Mouse (Mus musculus): ENCODE measurements around the gene Hnrnpm. TPM values are rescaled to one million over a fixed set of nuclear protein-coding genes. Genes with fewer than 3 reads are reported as not detected.

Gene Hnrnpm
- total RNA-seq, 1 experiment: 195 TPM

DNA sequence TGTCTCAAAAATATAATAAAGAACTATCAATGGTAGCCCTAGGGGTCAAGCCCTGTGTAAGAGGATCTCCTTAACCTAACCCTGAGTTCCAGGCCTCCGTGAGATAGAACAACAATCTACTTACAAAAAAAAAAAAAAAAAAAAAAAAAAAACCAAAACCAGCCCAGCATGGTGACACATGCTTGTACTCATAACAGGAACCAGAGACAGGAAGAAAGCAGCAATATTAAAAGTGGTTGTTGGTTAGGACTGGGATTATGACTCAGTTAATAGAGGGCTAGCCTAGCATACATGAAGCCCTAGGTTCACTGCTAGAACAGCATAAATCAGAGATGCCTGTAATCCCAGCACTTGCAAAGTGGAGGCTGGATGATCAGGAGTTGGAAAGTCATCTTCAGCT lies 15.5 kb upstream of the Hnrnpm start:
- H3K27ac ChIP-seq (ENCODE audit: insufficient read depth, low read depth, low read length, poor library complexity, severe bottlenecking): no peak overlapping the region
- TF ChIP-seq CHD2 (IDR thresholded peaks at IDR 0.05; ENCODE audit: low read depth, low read length): no peak
- no peak for TF ChIP-seq MAFK (IDR thresholded peaks at IDR 0.05; ENCODE audit: insufficient read depth, low read depth, low read length)
- TF ChIP-seq ZNF384 (IDR thresholded peaks at IDR 0.05; ENCODE audit: low read depth, low read length): no peak
- no peak for TF ChIP-seq HCFC1 (IDR thresholded peaks at IDR 0.05; ENCODE audit: borderline replicate concordance, insufficient read depth, low read length)
- TF ChIP-seq ZC3H11A (IDR thresholded peaks at IDR 0.05; ENCODE audit: borderline replicate concordance, low read depth, low read length): no peak
- no peaks in the 10 kb centered on the region for H3K9me3 ChIP-seq (ENCODE audit: control insufficient read depth, insufficient read depth, low read depth, low read length)
- H3K4me1 ChIP-seq (ENCODE audit: control insufficient read depth in 2 of 2, insufficient read depth in 2 of 2, low read length in 2 of 2, poor library complexity in 1 of 2): no peaks in the 10 kb centered on the region
- no peak overlapping the region for H3K4me3 ChIP-seq (ENCODE audit: insufficient read depth in 1 of 2, low read depth in 1 of 2, low read length in 2 of 2, poor library complexity in 1 of 2, severe bottlenecking in 1 of 2)
- no peaks in the 10 kb centered on the region; the same call in none of the 2 replicates for H3K36me3 ChIP-seq (ENCODE audit: control insufficient read depth, insufficient read depth, low read length, poor library complexity, severe bottlenecking)
- in situ Hi-C loops (cut with MboI; ENCODE audit: low sequenced_read_pairs in 2 of 2, unreplicated experiment in 2 of 2): no loop called here
- no peak overlapping the region for H3K9ac ChIP-seq (ENCODE audit: insufficient read depth, low read depth, low read length, poor library complexity, severe bottlenecking)
- no peak for DNase-seq (ENCODE audit: low read depth, low spot score)

DNA sequence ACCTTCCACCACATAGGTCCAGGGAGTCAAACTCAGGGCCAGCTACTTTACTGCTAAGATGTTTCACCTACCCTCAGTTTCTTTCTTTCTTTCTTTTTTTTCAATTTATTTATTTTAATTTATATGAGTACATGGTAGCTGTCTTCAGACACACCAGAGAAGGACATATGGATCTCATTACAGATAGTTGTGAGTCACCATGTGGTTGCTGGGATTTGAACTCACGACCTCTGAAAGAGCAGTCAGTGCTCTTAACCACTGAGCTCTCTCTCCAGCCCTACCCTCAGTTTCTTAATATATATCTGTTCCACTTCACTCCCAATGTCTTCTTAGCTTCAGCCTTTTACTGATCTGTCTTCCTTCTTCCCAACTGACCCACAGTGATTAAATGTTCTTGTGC lies 8.8 kb upstream of the Hnrnpm start:
- H3K36me3 ChIP-seq (ENCODE audit: control insufficient read depth, insufficient read depth, low read length, poor library complexity, severe bottlenecking): peaks cover 4% of the 10 kb centered on the region
- TF ChIP-seq HCFC1 (IDR thresholded peaks at IDR 0.05; ENCODE audit: borderline replicate concordance, insufficient read depth, low read length) (no peak), MAFK (IDR thresholded peaks at IDR 0.05; ENCODE audit: insufficient read depth, low read depth, low read length) (no peak), ZC3H11A (IDR thresholded peaks at IDR 0.05; ENCODE audit: borderline replicate concordance, low read depth, low read length) (no peak), ZNF384 (IDR thresholded peaks at IDR 0.05; ENCODE audit: low read depth, low read length) (no peak), CHD2 (IDR thresholded peaks at IDR 0.05; ENCODE audit: low read depth, low read length) (no peak)
- no peak for DNase-seq (ENCODE audit: low read depth, low spot score)

DNA sequence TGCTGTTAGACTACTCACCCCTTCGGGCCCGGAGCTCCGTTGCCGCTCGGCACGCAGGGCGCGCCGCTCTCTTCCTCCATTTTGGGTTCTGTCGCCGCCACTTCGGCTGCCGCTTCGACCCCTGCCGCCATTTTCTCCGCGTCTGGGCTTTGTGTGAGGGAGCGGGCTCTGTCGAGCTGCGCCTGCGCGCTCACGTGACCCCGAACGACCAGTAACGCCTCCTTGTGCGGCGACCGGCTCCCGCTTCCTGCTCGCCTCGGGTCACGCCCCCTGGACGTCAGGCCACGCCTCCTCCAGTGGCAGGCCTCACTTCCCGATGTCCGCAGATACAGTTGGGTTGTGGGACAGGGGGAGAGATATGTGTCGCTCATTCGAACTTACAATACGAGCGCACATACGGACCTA lies 1.4 kb downstream of the Hnrnpm start:
- Histone ChIP-seq H3K9ac (ENCODE audit: insufficient read depth, low read depth, low read length, poor library complexity, severe bottlenecking) (peak overlapping the region; percentile 95), H3K36me3 (ENCODE audit: control insufficient read depth, insufficient read depth, low read length, poor library complexity, severe bottlenecking) (0 out of 2 replicates have a peak, but pooled peaks cover 2% of the 10 kb centered on the region), H3K4me1 (ENCODE audit: control insufficient read depth in 2 of 2, insufficient read depth in 2 of 2, low read length in 2 of 2, poor library complexity in 1 of 2) (peaks cover 0 to 9% of the 10 kb centered on the region in 2 experiments; a peak in 1 of 4 replicates), H3K4me3 (ENCODE audit: insufficient read depth in 1 of 2, low read depth in 1 of 2, low read length in 2 of 2, poor library complexity in 1 of 2, severe bottlenecking in 1 of 2) (peak overlapping the region; percentile 77 to 81), H3K9me3 (ENCODE audit: control insufficient read depth, insufficient read depth, low read depth, low read length) (no peaks in the 10 kb centered on the region), H3K27ac (ENCODE audit: insufficient read depth, low read depth, low read length, poor library complexity, severe bottlenecking) (peak overlapping the region; percentile 59)
- peak; percentile 89 for DNase-seq (ENCODE audit: low read depth, low spot score)
- in situ Hi-C loops (cut with MboI; ENCODE audit: low sequenced_read_pairs in 2 of 2, unreplicated experiment in 2 of 2): no loop called here
- 0 out of 2 replicates have a peak, but pooled peaks have one; percentile 62 for TF ChIP-seq HCFC1 (IDR thresholded peaks at IDR 0.05; ENCODE audit: borderline replicate concordance, insufficient read depth, low read length)
- TF ChIP-seq CHD2 (IDR thresholded peaks at IDR 0.05; ENCODE audit: low read depth, low read length): no peak

More for the DNA sequence above, 8.8 kb upstream of the Hnrnpm start:
- Histone ChIP-seq H3K27ac (ENCODE audit: insufficient read depth, low read depth, low read length, poor library complexity, severe bottlenecking) (no peak overlapping the region), H3K4me3 (ENCODE audit: insufficient read depth in 1 of 2, low read depth in 1 of 2, low read length in 2 of 2, poor library complexity in 1 of 2, severe bottlenecking in 1 of 2) (no peak overlapping the region), H3K9ac (ENCODE audit: insufficient read depth, low read depth, low read length, poor library complexity, severe bottlenecking) (no peak overlapping the region), H3K4me1 (ENCODE audit: control insufficient read depth in 2 of 2, insufficient read depth in 2 of 2, low read length in 2 of 2, poor library complexity in 1 of 2) (no peaks in the 10 kb centered on the region), H3K9me3 (ENCODE audit: control insufficient read depth, insufficient read depth, low read depth, low read length) (no peaks in the 10 kb centered on the region)
- in situ Hi-C loops (cut with MboI; ENCODE audit: low sequenced_read_pairs in 2 of 2, unreplicated experiment in 2 of 2): no loop called here

- DNase-seq (ENCODE audit: low read depth, low spot score): peak; percentile 42
- Histone ChIP-seq H3K9ac (ENCODE audit: insufficient read depth, low read depth, low read length, poor library complexity, severe bottlenecking) (peak overlapping the region; percentile 95), H3K27ac (ENCODE audit: insufficient read depth, low read depth, low read length, poor library complexity, severe bottlenecking) (peak overlapping the region; percentile 59), H3K9me3 (ENCODE audit: control insufficient read depth, insufficient read depth, low read depth, low read length) (no peaks in the 10 kb centered on the region), H3K4me1 (ENCODE audit: control insufficient read depth in 2 of 2, insufficient read depth in 2 of 2, low read length in 2 of 2, poor library complexity in 1 of 2) (peaks cover 0 to 9% of the 10 kb centered on the region in 2 experiments; a peak in 1 of 4 replicates), H3K36me3 (ENCODE audit: control insufficient read depth, insufficient read depth, low read length, poor library complexity, severe bottlenecking) (0 out of 2 replicates have a peak, but pooled peaks cover 2% of the 10 kb centered on the region), H3K4me3 (ENCODE audit: insufficient read depth in 1 of 2, low read depth in 1 of 2, low read length in 2 of 2, poor library complexity in 1 of 2, severe bottlenecking in 1 of 2) (peak overlapping the region; percentile 77 to 81)
- TF ChIP-seq ZC3H11A (IDR thresholded peaks at IDR 0.05; ENCODE audit: borderline replicate concordance, low read depth, low read length): no peak
- no peak for TF ChIP-seq CHD2 (IDR thresholded peaks at IDR 0.05; ENCODE audit: low read depth, low read length)
- no peak for TF ChIP-seq ZNF384 (IDR thresholded peaks at IDR 0.05; ENCODE audit: low read depth, low read length)
- TF ChIP-seq MAFK (IDR thresholded peaks at IDR 0.05; ENCODE audit: insufficient read depth, low read depth, low read length): no peak
- TF ChIP-seq HCFC1 (IDR thresholded peaks at IDR 0.05; ENCODE audit: borderline replicate concordance, insufficient read depth, low read length): no peak
- in situ Hi-C loops (cut with MboI; ENCODE audit: low sequenced_read_pairs in 2 of 2, unreplicated experiment in 2 of 2): no loop called here
These were observed 1.9 kb downstream of the Hnrnpm start for GRCm38 (mm10) chr17:33684671-33685231.
